Mouse (Mus musculus) MEL (cell line): ENCODE results near the gene Ankrd28. TPM values are rescaled to one million over a fixed set of nuclear protein-coding genes. Genes with fewer than 3 reads are reported as not detected.
A peak's percentile ranks its signal among the peaks of the same experiment; 100 is the strongest.

ENCODE experiments used
- DNase-seq: peaks from one replicate; pipeline ENCODE4 v3.0.0; 2011; ENCODE audit warnings: low read depth, low spot score
- H3K27ac ChIP-seq: 2 replicates; pipeline ENCODE4 v1.5.1; 2012; ENCODE audit warnings: low read depth, mild to moderate bottlenecking, control low read depth, low read length, moderate library complexity; ENCODE audit not compliant: control insufficient read depth
- H3K27me3 ChIP-seq, 2 experiments: fragments of 150-350 bp in 1 of 2; sonication (generic) in 1 of 2; 2 replicates each; pipeline ENCODE4 v1.6.1; 2012; ENCODE audit warnings: low read length in 2 of 2, mild to moderate bottlenecking in 2 of 2, improper control_type of control experiment in 1 of 2, moderate library complexity in 1 of 2; ENCODE audit not compliant: insufficient read depth in 2 of 2, control insufficient read depth in 1 of 2
- H3K36me3 ChIP-seq, 2 experiments: 2 replicates each; pipeline ENCODE4 v1.6.1; 2012 to 2014; ENCODE audit warnings: low read length in 2 of 2, improper control_type of control experiment in 1 of 2, inconsistent platforms in 1 of 2, mild to moderate bottlenecking in 1 of 2; ENCODE audit not compliant: insufficient read depth in 2 of 2, control insufficient read depth in 1 of 2
- H3K4me1 ChIP-seq, 2 experiments: fragments of 150-350 bp in 1 of 2; sonication (generic) in 1 of 2; 2 replicates each; pipeline ENCODE4 v1.6.1; 2012; ENCODE audit warnings: low read length in 2 of 2, improper control_type of control experiment in 1 of 2, mild to moderate bottlenecking in 1 of 2; ENCODE audit not compliant: insufficient read depth in 2 of 2, control insufficient read depth in 1 of 2
- H3K4me3 ChIP-seq, 2 experiments: fragments of 150-350 bp in 1 of 2; sonication (generic) in 1 of 2; 2 replicates each; pipeline ENCODE4 v1.5.1; 2012; ENCODE audit warnings: low read depth in 2 of 2, low read length in 2 of 2, mild to moderate bottlenecking in 2 of 2, moderate library complexity in 2 of 2, control low read depth in 1 of 2, improper control_type of control experiment in 1 of 2; ENCODE audit not compliant: control insufficient read depth in 1 of 2, insufficient read depth in 1 of 2
- H3K79me2 ChIP-seq: 2 replicates; pipeline ENCODE4 v1.6.1; 2012; ENCODE audit warnings: mild to moderate bottlenecking, low read length, moderate library complexity; ENCODE audit not compliant: control insufficient read depth, poor library complexity, insufficient read depth
- H3K9ac ChIP-seq: 2 replicates; pipeline ENCODE4 v1.6.1; 2012; ENCODE audit warnings: low read depth, mild to moderate bottlenecking, control low read depth, low read length, moderate library complexity; ENCODE audit not compliant: control insufficient read depth, poor library complexity, severe bottlenecking
- H3K9me3 ChIP-seq: fragments of 150-350 bp; sonication (generic); replicated peaks from 2 replicates; pipeline ENCODE4 v1.6.1; 2012; ENCODE audit warnings: mild to moderate bottlenecking, low read length, improper control_type of control experiment, moderate library complexity; ENCODE audit not compliant: insufficient read depth
- BHLHE40 ChIP-seq: IDR thresholded peaks from 2 replicates; pipeline ENCODE4 v1.6.1; 2012; ENCODE audit warnings: low read depth, mild to moderate bottlenecking, inconsistent platforms, low read length, improper control_type of control experiment, borderline replicate concordance
- CHD1 ChIP-seq: IDR thresholded peaks from 2 replicates; pipeline ENCODE4 v1.6.1; 2012; ENCODE audit warnings: low read depth, mild to moderate bottlenecking, inconsistent platforms, low read length, improper control_type of control experiment
- CHD2 ChIP-seq: IDR thresholded peaks from 2 replicates; pipeline ENCODE4 v1.6.1; 2011; ENCODE audit warnings: low read length, improper control_type of control experiment
- E2F4 ChIP-seq: IDR thresholded peaks from 2 replicates; pipeline ENCODE4 v1.6.1; 2011; ENCODE audit warnings: low read depth, low read length, improper control_type of control experiment, borderline replicate concordance
- ELF1 ChIP-seq: IDR thresholded peaks from 2 replicates; pipeline ENCODE4 v1.6.1; 2014; ENCODE audit warnings: low read depth, mild to moderate bottlenecking, inconsistent platforms, low read length, improper control_type of control experiment, moderate library complexity
- EP300 ChIP-seq, 2 experiments: IDR thresholded peaks; 2 replicates each; pipeline ENCODE4 v1.6.1; 2011; ENCODE audit warnings: improper control_type of control experiment in 2 of 2, low read length in 2 of 2, low read depth in 1 of 2, mild to moderate bottlenecking in 1 of 2
- ETS1 ChIP-seq: IDR thresholded peaks from 2 replicates; pipeline ENCODE4 v1.6.1; 2012; ENCODE audit warnings: low read depth, mild to moderate bottlenecking, inconsistent platforms, low read length, improper control_type of control experiment, moderate library complexity
- GATA1 ChIP-seq: IDR thresholded peaks from 2 replicates; pipeline ENCODE4 v1.6.1; 2011; ENCODE audit warnings: low read depth, low read length, improper control_type of control experiment
- HCFC1 ChIP-seq: IDR thresholded peaks from 2 replicates; pipeline ENCODE4 v1.6.1; 2012; ENCODE audit warnings: low read depth, mild to moderate bottlenecking, inconsistent platforms, low read length, improper control_type of control experiment, moderate library complexity
- JUND ChIP-seq: IDR thresholded peaks from 2 replicates; pipeline ENCODE4 v1.6.1; 2011; ENCODE audit warnings: low read depth, mild to moderate bottlenecking, improper control_type of control experiment, low read length
- KAT2A ChIP-seq: conservative IDR thresholded peaks from 2 replicates; pipeline ENCODE4 v1.6.1; 2012; ENCODE audit warnings: low read depth, low read length, improper control_type of control experiment, inconsistent platforms
- MAX ChIP-seq: IDR thresholded peaks from 2 replicates; pipeline ENCODE4 v1.6.1; 2011; ENCODE audit warnings: low read length, improper control_type of control experiment
- MXI1 ChIP-seq: IDR thresholded peaks from 2 replicates; pipeline ENCODE4 v1.6.1; 2011; ENCODE audit warnings: mild to moderate bottlenecking, low read depth, low read length, improper control_type of control experiment
- MYB ChIP-seq: IDR thresholded peaks from 2 replicates; pipeline ENCODE4 v1.6.1; 2011; ENCODE audit warnings: mild to moderate bottlenecking, low read depth, low read length, improper control_type of control experiment
- MYC ChIP-seq: IDR thresholded peaks from 2 replicates; pipeline ENCODE4 v1.6.1; 2011; ENCODE audit warnings: low read depth, mild to moderate bottlenecking, low read length, improper control_type of control experiment, moderate library complexity
- NELFE ChIP-seq: IDR thresholded peaks from 2 replicates; pipeline ENCODE4 v1.6.1; 2011; ENCODE audit warnings: low read depth, low read length, improper control_type of control experiment
- POLR2A ChIP-seq, 2 experiments: IDR thresholded peaks; 2 replicates each; pipeline ENCODE4 v1.6.1; 2011 to 2012; ENCODE audit warnings: low read length in 2 of 2, mild to moderate bottlenecking in 2 of 2, control low read depth in 1 of 2, improper control_type of control experiment in 1 of 2, low read depth in 1 of 2, moderate library complexity in 1 of 2; ENCODE audit not compliant: control insufficient read depth in 1 of 2, insufficient read depth in 1 of 2, poor library complexity in 1 of 2
- RAD21 ChIP-seq: IDR thresholded peaks from 2 replicates; pipeline ENCODE4 v1.6.1; 2011; ENCODE audit warnings: mild to moderate bottlenecking, low read depth, low read length, improper control_type of control experiment
- RCOR1 ChIP-seq: IDR thresholded peaks from 2 replicates; pipeline ENCODE4 v1.6.1; 2012; ENCODE audit warnings: low read depth, mild to moderate bottlenecking, inconsistent platforms, low read length, improper control_type of control experiment
- SIN3A ChIP-seq: IDR thresholded peaks from 2 replicates; pipeline ENCODE4 v1.6.1; 2012; ENCODE audit warnings: low read length, improper control_type of control experiment, inconsistent platforms
- TAL1 ChIP-seq: IDR thresholded peaks from 2 replicates; pipeline ENCODE4 v1.6.1; 2012; ENCODE audit warnings: mild to moderate bottlenecking, inconsistent platforms, low read length, moderate library complexity, mixed read lengths
- TBP ChIP-seq: IDR thresholded peaks from 2 replicates; pipeline ENCODE4 v1.8.0; 2011; ENCODE audit warnings: low read depth, low read length, improper control_type of control experiment
- TCF12 ChIP-seq: IDR thresholded peaks from 2 replicates; pipeline ENCODE4 v1.6.1; 2014; ENCODE audit warnings: low read depth, mild to moderate bottlenecking, inconsistent platforms, low read length, improper control_type of control experiment, moderate library complexity
- UBTF ChIP-seq: IDR thresholded peaks from 2 replicates; pipeline ENCODE4 v1.6.1; 2012; ENCODE audit warnings: low read depth, mild to moderate bottlenecking, inconsistent platforms, low read length, improper control_type of control experiment, moderate library complexity, borderline replicate concordance; ENCODE audit not compliant: insufficient read depth
- USF1 ChIP-seq: IDR thresholded peaks from 2 replicates; pipeline ENCODE4 v1.6.1; 2014; ENCODE audit warnings: low read depth, mild to moderate bottlenecking, inconsistent platforms, low read length, improper control_type of control experiment, moderate library complexity
- ZC3H11A ChIP-seq: IDR thresholded peaks from 2 replicates; pipeline ENCODE4 v1.6.1; 2012; ENCODE audit warnings: low read depth, mild to moderate bottlenecking, inconsistent platforms, low read length, improper control_type of control experiment
- polyA plus RNA-seq, 2 experiments: library from polyadenylated mRNA; stranded (reverse) in 1 of 2; unstranded in 1 of 2; fragments of >175 nt in 1 of 2; fragments of >200 nt in 1 of 2; gene quantifications; 2 replicates each; pipeline versions ENCODE4 v1.2.1 to v1.2.4; 2012; ENCODE audit warnings: low replicate concordance in 2 of 2, low read depth in 1 of 2; ENCODE audit not compliant: insufficient read length in 2 of 2, insufficient read depth in 1 of 2, missing spikeins in 1 of 2
- total RNA-seq: library from RNA; depleted of rRNA; stranded (reverse); fragments of 300-350 nt; gene quantifications from 2 replicates; pipeline ENCODE4 v1.2.3, GENCODE M21; 2012

Ankrd28 gene
- total and polyA plus RNA-seq, 3 experiments, result 32.5 to 41.2 (median 38.8) TPM

GRCm38 (mm10) chr14:31652106-31652505 is 178.3 kb downstream of the Ankrd28 start:
- H3K9me3 ChIP-seq, result no peaks in the 10 kb centered on the region
- peaks cover 0 to 30% of the 10 kb centered on the region in 2 experiments; a peak in 2 of 4 replicates for H3K36me3 ChIP-seq
- no peak overlapping the region for H3K4me3 ChIP-seq
- H3K4me1 ChIP-seq, result peaks cover 8 to 30% of the 10 kb centered on the region in 2 experiments
- H3K79me2 ChIP-seq, result peaks cover 7% of the 10 kb centered on the region
- H3K9ac ChIP-seq, result peak overlapping the region; percentile 38
- TF ChIP-seq ETS1 (peak; percentile 86), MYC (no peak), NELFE (no peak), TAL1 (peak; percentile 15; the same call in 1 of the 2 replicates), CHD2 (no peak), SIN3A (no peak), BHLHE40 (no peak), E2F4 (no peak), ELF1 (no peak), EP300 (IDR thresholded peaks at IDR 0.05; ENCODE audit: low read depth in 1 of 2, low read length in 2 of 2) (peak; percentile 34 to 50; a peak in 2 of 4 replicates), MYB (no peak), POLR2A (IDR thresholded peaks at IDR 0.05; ENCODE audit: control insufficient read depth in 1 of 2, insufficient read depth in 1 of 2, low read depth in 1 of 2, low read length in 2 of 2, poor library complexity in 1 of 2) (peak in 1 of 2 experiments; percentile 44; a peak in 2 of 4 replicates), CHD1 (no peak), TCF12 (peak; percentile 21; the same call in 1 of the 2 replicates), GATA1 (0 out of 2 replicates have a peak, but pooled peaks have one; percentile 8), RCOR1 (0 out of 2 replicates have a peak, but pooled peaks have one; percentile 18), HCFC1 (no peak), TBP (no peak), MAX (no peak), USF1 (no peak), JUND (no peak), ZC3H11A (no peak)
- peak overlapping the region; percentile 91 for H3K27ac ChIP-seq
- peak; percentile 57 for DNase-seq
- H3K27me3 ChIP-seq, result no peaks in the 10 kb centered on the region

- Histone ChIP-seq H3K4me1 (peaks cover 6 to 30% of the 10 kb centered on the region in 2 experiments; a peak in 3 of 4 replicates), H3K9me3 (no peaks in the 10 kb centered on the region), H3K27ac (peak overlapping the region; percentile 43), H3K4me3 (no peak overlapping the region), H3K9ac (no peak overlapping the region), H3K27me3 (no peaks in the 10 kb centered on the region), H3K79me2 (peaks cover 6% of the 10 kb centered on the region)
- no peak for TF ChIP-seq JUND
- no peak for TF ChIP-seq MXI1
- TF ChIP-seq KAT2A, result no peak
- TF ChIP-seq UBTF, result no peak
- TF ChIP-seq TCF12, result no peak
- TF ChIP-seq RAD21, result no peak
- TF ChIP-seq, all 39 proteins: peak for 0
- peaks cover 0 to 27% of the 10 kb centered on the region in 2 experiments; a peak in 2 of 4 replicates for H3K36me3 ChIP-seq
- DNase-seq, result no peak
Measured at GRCm38 (mm10) chr14:31651206-31651605, 179.2 kb downstream of the Ankrd28 start.
